Mouse (Mus musculus): Measurements from ENCODE around the gene Aup1.
A peak's percentile ranks its signal among the peaks of the same experiment; 100 is the strongest.

Aup1 gene

GRCm38 (mm10) chr6:83069488-83070246 is 15.3 kb downstream of the Aup1 start:
- peak in 1 of 2 experiments; percentile 73 for DNase-seq (ENCODE audit: low spot score in 2 of 2)

GRCm38 (mm10) chr6:83070247-83070310 is 15.8 kb downstream of the Aup1 start, which contains the start of gene Tlx2:
Gene Tlx2, minus strand, starts transcription at chr6:83070293.
- DNase-seq (ENCODE audit: low spot score in 2 of 2), result no peak

GRCm38 (mm10) chr6:83070311-83071219 is 16.2 kb downstream of the Aup1 start:
- peak in 1 of 2 experiments; percentile 74 for DNase-seq (ENCODE audit: low spot score in 2 of 2)

GRCm38 (mm10) chr6:83071220-83071619 is 16.9 kb downstream of the Aup1 start:
- peak in 1 of 2 experiments; percentile 67 for DNase-seq (ENCODE audit: low spot score in 2 of 2)

- no peak for DNase-seq (ENCODE audit: low spot score in 2 of 2)
Measured at GRCm38 (mm10) chr6:83074979-83075378, 20.7 kb downstream of the Aup1 start.

- peak; percentile 38 to 77 for DNase-seq (ENCODE audit: low spot score in 2 of 2)
Measured at GRCm38 (mm10) chr6:83077630-83078323, 23.5 kb downstream of the Aup1 start, which contains the start of gene Pcgf1. Gene Pcgf1, plus strand, starts transcription at chr6:83077869.

GRCm38 (mm10) chr6:83078324-83078858 is 24.1 kb downstream of the Aup1 start:
- peak; percentile 99 to 100 for DNase-seq (ENCODE audit: low spot score in 2 of 2)

- no peak for DNase-seq (ENCODE audit: low spot score in 2 of 2)
Measured at GRCm38 (mm10) chr6:83080210-83080609, 25.9 kb downstream of the Aup1 start.

- DNase-seq (ENCODE audit: low spot score in 2 of 2), result no peak
Measured at GRCm38 (mm10) chr6:83083497-83083896, 29.2 kb downstream of the Aup1 start.

- no peak for DNase-seq (ENCODE audit: low spot score in 2 of 2)
Measured at GRCm38 (mm10) chr6:83084477-83084876, 30.2 kb downstream of the Aup1 start.

GRCm38 (mm10) chr6:83086121-83087035 is 32.1 kb downstream of the Aup1 start, which contains the start of gene Lbx2:
Gene Lbx2, plus strand, starts transcription at chr6:83086367.
- no peak for DNase-seq (ENCODE audit: low spot score in 2 of 2)

- DNase-seq (ENCODE audit: low spot score in 2 of 2), result no peak
Measured at GRCm38 (mm10) chr6:83087205-83087925, 33.0 kb downstream of the Aup1 start.

GRCm38 (mm10) chr6:83087926-83088260 is 33.6 kb downstream of the Aup1 start:
- DNase-seq (ENCODE audit: low spot score in 2 of 2), result no peak

GRCm38 (mm10) chr6:83092416-83093127 is 38.3 kb downstream of the Aup1 start:
- no peak for DNase-seq (ENCODE audit: low spot score in 2 of 2)

- DNase-seq (ENCODE audit: low spot score in 2 of 2), result no peak
Measured at GRCm38 (mm10) chr6:83095968-83096367, 41.6 kb downstream of the Aup1 start.

- DNase-seq (ENCODE audit: low spot score in 2 of 2), result no peak
Measured at GRCm38 (mm10) chr6:83098411-83098810, 44.1 kb downstream of the Aup1 start.

GRCm38 (mm10) chr6:83101316-83101687 is 47.0 kb downstream of the Aup1 start, which contains the start of the genes Ccdc142 and Gm42688:
Gene Ccdc142, plus strand, starts transcription at chr6:83101601.
Gene Gm42688, plus strand, starts transcription at chr6:83101617.
- DNase-seq (ENCODE audit: low spot score in 2 of 2), result peak; percentile 89 to 91

- DNase-seq (ENCODE audit: low spot score in 2 of 2), result peak; percentile 74 to 90
Measured at GRCm38 (mm10) chr6:83101688-83102556, 47.6 kb downstream of the Aup1 start.

GRCm38 (mm10) chr6:83103130-83103650 is 48.9 kb downstream of the Aup1 start:
- DNase-seq (ENCODE audit: low spot score in 2 of 2), result no peak

Measured in spleen, postnatal 4 days (tissue).